Mouse (Mus musculus): ENCODE data around the gene Kansl1l. TPM values are rescaled to one million over a fixed set of nuclear protein-coding genes. Genes with fewer than 3 reads are reported as not detected.
"Not testable (repeated sequence)": the region's sequence is repeated elsewhere in the genome, so short reads cannot be mapped to it uniquely, and the experiment has no call there.

The Kansl1l gene
- polyA plus RNA-seq, 1 experiment from 2014 or later: 23.4 TPM

GRCm38 (mm10) chr1:66704523-66704922 lies 112.8 kb downstream of the Kansl1l start:
- ATAC-seq (ENCODE audit: low read depth): no peak
- H3K27ac ChIP-seq (ENCODE audit: low read length): no peak overlapping the region
- no peaks in the 10 kb centered on the region for H3K27me3 ChIP-seq (ENCODE audit: control insufficient read depth, insufficient read depth, low read depth, low read length)
- peaks cover 5% of the 10 kb centered on the region; the same call in 1 of the 2 replicates for H3K36me3 ChIP-seq (ENCODE audit: control insufficient read depth, insufficient read depth, low read length)
- H3K4me3 ChIP-seq (ENCODE audit: low read length): no peak overlapping the region
- no peak overlapping the region for H3K4me2 ChIP-seq (ENCODE audit: low read depth, low read length)
- no peaks in the 10 kb centered on the region for H3K9me3 ChIP-seq (ENCODE audit: control insufficient read depth, low read length)
- peaks cover 9% of the 10 kb centered on the region for H3K4me1 ChIP-seq (replicated peaks; ENCODE audit: control insufficient read depth, insufficient read depth, low read length)
- 67% methylated on average over 6 of the region's 6 CpGs for WGBS
- H3K9ac ChIP-seq (ENCODE audit: low read length): no peak overlapping the region

GRCm38 (mm10) chr1:66702623-66703345 lies 114.6 kb downstream of the Kansl1l start:
- Histone ChIP-seq H3K27me3 (ENCODE audit: control insufficient read depth, insufficient read depth, low read depth, low read length) (no peaks in the 10 kb centered on the region), H3K36me3 (ENCODE audit: control insufficient read depth, insufficient read depth, low read length) (0 out of 2 replicates have a peak, but pooled peaks cover 2% of the 10 kb centered on the region), H3K9ac (ENCODE audit: low read length) (no peak overlapping the region), H3K27ac (ENCODE audit: low read length) (no peak overlapping the region), H3K4me2 (ENCODE audit: low read depth, low read length) (no peak overlapping the region), H3K9me3 (ENCODE audit: control insufficient read depth, low read length) (no peaks in the 10 kb centered on the region), H3K4me3 (ENCODE audit: low read length) (no peak overlapping the region), H3K4me1 (replicated peaks; ENCODE audit: control insufficient read depth, insufficient read depth, low read length) (peaks cover 9% of the 10 kb centered on the region)
- ATAC-seq (ENCODE audit: low read depth): no peak
- WGBS: 70% methylated on average over 4 of the region's 4 CpGs

- Histone ChIP-seq H3K4me3 (ENCODE audit: low read length) (peak overlapping the region; percentile 88), H3K36me3 (ENCODE audit: control insufficient read depth, insufficient read depth, low read length) (no peaks in the 10 kb centered on the region), H3K27ac (ENCODE audit: low read length) (no peak overlapping the region), H3K4me1 (replicated peaks; ENCODE audit: control insufficient read depth, insufficient read depth, low read length) (peaks cover 9% of the 10 kb centered on the region), H3K27me3 (ENCODE audit: control insufficient read depth, insufficient read depth, low read depth, low read length) (no peaks in the 10 kb centered on the region), H3K9me3 (ENCODE audit: control insufficient read depth, low read length) (no peaks in the 10 kb centered on the region), H3K9ac (ENCODE audit: low read length) (peak overlapping the region; percentile 85), H3K4me2 (ENCODE audit: low read depth, low read length) (peak overlapping the region; percentile 75)
- ATAC-seq (ENCODE audit: low read depth): no peak
- WGBS: 22% methylated on average over 2 of the region's 2 CpGs
Measured at GRCm38 (mm10) chr1:66701576-66701940, 115.8 kb downstream of the Kansl1l start.

GRCm38 (mm10) chr1:66700693-66701575 lies 116.4 kb downstream of the Kansl1l start, which contains the start of gene Rpe:
Rpe (plus strand) TSS chr1:66700831.
- ATAC-seq (ENCODE audit: low read depth): peak; percentile 100
- under 1% methylated on average over 72 of the region's 73 CpGs for WGBS
- Histone ChIP-seq H3K4me2 (ENCODE audit: low read depth, low read length) (peak within 1 kb of the TSS; percentile 75), H3K9me3 (ENCODE audit: control insufficient read depth, low read length) (no peaks in the 10 kb centered on the region), H3K4me1 (replicated peaks; ENCODE audit: control insufficient read depth, insufficient read depth, low read length) (peaks cover 9% of the 10 kb centered on the region), H3K27ac (ENCODE audit: low read length) (peak within 1 kb of the TSS; percentile 78), H3K4me3 (ENCODE audit: low read length) (peak within 1 kb of the TSS; percentile 88), H3K27me3 (ENCODE audit: control insufficient read depth, insufficient read depth, low read depth, low read length) (no peaks in the 10 kb centered on the region), H3K9ac (ENCODE audit: low read length) (peak within 1 kb of the TSS; percentile 85), H3K36me3 (ENCODE audit: control insufficient read depth, insufficient read depth, low read length) (no peaks in the 10 kb centered on the region)

- Histone ChIP-seq H3K27me3 (ENCODE audit: control insufficient read depth, insufficient read depth, low read depth, low read length) (no peaks in the 10 kb centered on the region), H3K4me1 (replicated peaks; ENCODE audit: control insufficient read depth, insufficient read depth, low read length) (peaks cover 9% of the 10 kb centered on the region), H3K9me3 (ENCODE audit: control insufficient read depth, low read length) (no peaks in the 10 kb centered on the region), H3K36me3 (ENCODE audit: control insufficient read depth, insufficient read depth, low read length) (no peaks in the 10 kb centered on the region), H3K4me3 (ENCODE audit: low read length) (peak overlapping the region; percentile 88), H3K9ac (ENCODE audit: low read length) (no peak overlapping the region), H3K4me2 (ENCODE audit: low read depth, low read length) (peak overlapping the region; percentile 24), H3K27ac (ENCODE audit: low read length) (no peak overlapping the region)
- ATAC-seq (ENCODE audit: low read depth): peak; percentile 35
- 51% methylated on average over 5 of the region's 5 CpGs for WGBS
Measured at GRCm38 (mm10) chr1:66700149-66700692, 117.1 kb downstream of the Kansl1l start.

- not testable (repeated sequence) for H3K4me3 ChIP-seq (ENCODE audit: low read length); H3K4me2 ChIP-seq (ENCODE audit: low read depth, low read length); H3K27ac ChIP-seq (ENCODE audit: low read length); H3K9ac ChIP-seq (ENCODE audit: low read length); ATAC-seq (ENCODE audit: low read depth); H3K9me3 ChIP-seq (ENCODE audit: control insufficient read depth, low read length); H3K36me3 ChIP-seq (ENCODE audit: control insufficient read depth, insufficient read depth, low read length); H3K27me3 ChIP-seq (ENCODE audit: control insufficient read depth, insufficient read depth, low read depth, low read length); H3K4me1 ChIP-seq (replicated peaks; ENCODE audit: control insufficient read depth, insufficient read depth, low read length)
- WGBS: 86% methylated on average over 10 of the region's 10 CpGs
Measured at GRCm38 (mm10) chr1:66699630-66700029, 117.7 kb downstream of the Kansl1l start.

- no peak for ATAC-seq (ENCODE audit: low read depth)
- Histone ChIP-seq H3K9ac (ENCODE audit: low read length) (no peak overlapping the region), H3K4me3 (ENCODE audit: low read length) (no peak overlapping the region), H3K9me3 (ENCODE audit: control insufficient read depth, low read length) (no peaks in the 10 kb centered on the region), H3K36me3 (ENCODE audit: control insufficient read depth, insufficient read depth, low read length) (no peaks in the 10 kb centered on the region), H3K4me2 (ENCODE audit: low read depth, low read length) (no peak overlapping the region), H3K27ac (ENCODE audit: low read length) (no peak overlapping the region), H3K4me1 (replicated peaks; ENCODE audit: control insufficient read depth, insufficient read depth, low read length) (no peaks in the 10 kb centered on the region), H3K27me3 (ENCODE audit: control insufficient read depth, insufficient read depth, low read depth, low read length) (no peaks in the 10 kb centered on the region)
- 51% methylated on average over 7 of the region's 7 CpGs for WGBS
Measured at GRCm38 (mm10) chr1:66695296-66695695, 122.1 kb downstream of the Kansl1l start.

GRCm38 (mm10) chr1:66694266-66694665 lies 123.1 kb downstream of the Kansl1l start:
- no peaks in the 10 kb centered on the region for H3K36me3 ChIP-seq (ENCODE audit: control insufficient read depth, insufficient read depth, low read length)
- no peaks in the 10 kb centered on the region for H3K27me3 ChIP-seq (ENCODE audit: control insufficient read depth, insufficient read depth, low read depth, low read length)
- no peak for ATAC-seq (ENCODE audit: low read depth)
- no peak overlapping the region for H3K4me3 ChIP-seq (ENCODE audit: low read length)
- no peak overlapping the region for H3K4me2 ChIP-seq (ENCODE audit: low read depth, low read length)
- H3K4me1 ChIP-seq (replicated peaks; ENCODE audit: control insufficient read depth, insufficient read depth, low read length): no peaks in the 10 kb centered on the region
- no peaks in the 10 kb centered on the region for H3K9me3 ChIP-seq (ENCODE audit: control insufficient read depth, low read length)
- no peak overlapping the region for H3K27ac ChIP-seq (ENCODE audit: low read length)
- WGBS: 67% methylated on average over 5 of the region's 5 CpGs
- H3K9ac ChIP-seq (ENCODE audit: low read length): no peak overlapping the region

GRCm38 (mm10) chr1:66692780-66693392 lies 124.5 kb downstream of the Kansl1l start:
- Histone ChIP-seq H3K4me1 (replicated peaks; ENCODE audit: control insufficient read depth, insufficient read depth, low read length) (no peaks in the 10 kb centered on the region), H3K27me3 (ENCODE audit: control insufficient read depth, insufficient read depth, low read depth, low read length) (no peaks in the 10 kb centered on the region), H3K9me3 (ENCODE audit: control insufficient read depth, low read length) (no peaks in the 10 kb centered on the region), H3K4me2 (ENCODE audit: low read depth, low read length) (no peak overlapping the region), H3K27ac (ENCODE audit: low read length) (no peak overlapping the region), H3K4me3 (ENCODE audit: low read length) (no peak overlapping the region), H3K9ac (ENCODE audit: low read length) (no peak overlapping the region), H3K36me3 (ENCODE audit: control insufficient read depth, insufficient read depth, low read length) (no peaks in the 10 kb centered on the region)
- ATAC-seq (ENCODE audit: low read depth): no peak
- 80% methylated on average over 8 of the region's 8 CpGs for WGBS

Measured in lung, embryonic 16.5 days (tissue).